Mouse (Mus musculus) forebrain, embryonic 11.5 days (tissue): Measurements from ENCODE around the gene Il5ra. TPM values are rescaled to one million over a fixed set of nuclear protein-coding genes. Genes with fewer than 3 reads are reported as not detected.

Experiments
- polyA plus RNA-seq: library from polyadenylated mRNA; unstranded; fragments of >200 nt; fragmentation: Nextera tagmentation; extraction: Ambion mirVana; gene quantifications from 2 replicates; pipeline ENCODE4 v1.2.1, GENCODE M21; 2014

Il5ra gene
- polyA plus RNA-seq, 1 experiment from 2014 or later = not detected

Other genes with a start within 250 kb of the Il5ra start
- gene Trnt1, start 20.1 kb upstream of the Il5ra start, polyA plus RNA-seq = 77.5 and 89.6 TPM in 2 replicates
- 44.0 and 47.4 TPM in 2 replicates for gene Crbn, start 51.0 kb upstream of the Il5ra start, polyA plus RNA-seq